Mouse (Mus musculus): ENCODE measurements around the gene Ninj1. TPM values are rescaled to one million over a fixed set of nuclear protein-coding genes. Genes with fewer than 3 reads are reported as not detected.

The Ninj1 gene
- polyA plus RNA-seq, 1 experiment from 2014 or later: 26.5 TPM

DNA sequence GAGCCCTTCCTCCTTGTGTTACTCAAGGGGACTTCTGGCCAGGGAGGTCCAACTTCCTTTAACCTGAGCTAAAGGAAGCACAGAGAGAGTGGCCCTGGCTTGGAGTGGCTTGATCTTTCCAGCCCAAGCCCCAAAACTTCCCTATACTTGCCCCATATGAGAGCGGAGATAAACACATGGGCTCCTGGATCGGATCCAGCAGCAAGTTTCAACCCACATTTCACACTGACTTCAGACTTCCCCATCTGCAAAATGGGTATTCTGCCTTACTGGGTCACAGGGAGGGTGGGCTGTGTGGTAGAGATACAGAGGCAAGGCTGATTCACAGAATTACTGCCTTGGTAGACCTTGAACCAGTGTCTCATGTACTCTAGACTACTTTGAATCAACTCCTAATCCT lies 56.2 kb downstream of the Ninj1 start:
- H3K4me1 ChIP-seq: peaks cover 9% of the 10 kb centered on the region
- no peak overlapping the region for H3K4me2 ChIP-seq (replicated peaks)
- no peak overlapping the region for H3K4me3 ChIP-seq
- no peak for ATAC-seq (ENCODE audit: low FRiP score)
- H3K36me3 ChIP-seq: no peaks in the 10 kb centered on the region
- H3K9me3 ChIP-seq (replicated peaks): no peaks in the 10 kb centered on the region
- no peak overlapping the region for H3K9ac ChIP-seq
- peaks cover 36% of the 10 kb centered on the region for H3K27me3 ChIP-seq
- 96% methylated on average over 2 of the region's 2 CpGs for WGBS
- H3K27ac ChIP-seq: no peak overlapping the region

DNA sequence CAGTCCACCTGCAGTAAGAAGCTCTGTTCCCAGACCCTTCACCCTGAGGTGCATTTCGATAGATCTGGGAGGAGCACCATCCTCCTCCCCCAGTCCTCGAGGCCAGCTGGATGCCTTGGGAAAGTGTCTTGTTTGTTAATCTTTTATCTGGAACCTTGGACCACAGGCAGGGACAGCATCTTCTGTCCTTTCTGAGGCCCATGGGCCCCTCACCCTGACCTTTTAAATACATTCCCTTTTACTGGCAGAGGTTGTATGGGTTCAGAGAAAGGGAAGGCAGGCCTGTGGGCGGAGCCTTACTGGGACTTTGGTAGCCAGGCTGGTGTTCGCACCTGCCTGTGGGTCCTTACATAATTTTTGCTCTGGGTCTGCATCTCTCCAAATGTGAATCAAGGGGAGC lies 58.0 kb downstream of the Ninj1 start:
- Histone ChIP-seq H3K9me3 (replicated peaks) (no peaks in the 10 kb centered on the region), H3K36me3 (no peaks in the 10 kb centered on the region), H3K27ac (no peak overlapping the region), H3K9ac (no peak overlapping the region), H3K27me3 (peaks cover 43% of the 10 kb centered on the region), H3K4me1 (peaks cover 9% of the 10 kb centered on the region), H3K4me2 (replicated peaks) (no peak overlapping the region), H3K4me3 (no peak overlapping the region)
- 63% methylated on average over 4 of the region's 4 CpGs for WGBS
- no peak for ATAC-seq (ENCODE audit: low FRiP score)

Other genes starting within 250 kb of the Ninj1 start
- 15.6 and 17.0 TPM in 2 replicates for gene Fam120a, start 219.5 kb upstream of the Ninj1 start, polyA plus RNA-seq (2016; fragmentation: Nextera tagmentation; extraction: Ambion mirVana)
- gene Wnk2, start 39.5 kb upstream of the Ninj1 start, polyA plus RNA-seq (2016; fragmentation: Nextera tagmentation; extraction: Ambion mirVana): 16.0 and 16.2 TPM in 2 replicates
- 34.8 and 36.8 TPM in 2 replicates for gene Card19, start 28.6 kb downstream of the Ninj1 start, polyA plus RNA-seq (2016; fragmentation: Nextera tagmentation; extraction: Ambion mirVana)
- 0.47 and 0.96 TPM in 2 replicates for gene Susd3, start 61.2 kb downstream of the Ninj1 start, polyA plus RNA-seq (2016; fragmentation: Nextera tagmentation; extraction: Ambion mirVana)
- 1.1 and 1.2 TPM in 2 replicates for gene Fgd3, start 132.8 kb downstream of the Ninj1 start, polyA plus RNA-seq (2016; fragmentation: Nextera tagmentation; extraction: Ambion mirVana)
- 40.7 and 44.2 TPM in 2 replicates for gene Bicd2, start 154.1 kb downstream of the Ninj1 start, polyA plus RNA-seq (2016; fragmentation: Nextera tagmentation; extraction: Ambion mirVana)
- gene Ippk, start 233.8 kb downstream of the Ninj1 start, polyA plus RNA-seq (2016; fragmentation: Nextera tagmentation; extraction: Ambion mirVana): 16.5 and 17.3 TPM in 2 replicates

Data from hindbrain, embryonic 12.5 days (tissue).